Mouse (Mus musculus): ENCODE data around the gene Tmsb4x.

DNA sequence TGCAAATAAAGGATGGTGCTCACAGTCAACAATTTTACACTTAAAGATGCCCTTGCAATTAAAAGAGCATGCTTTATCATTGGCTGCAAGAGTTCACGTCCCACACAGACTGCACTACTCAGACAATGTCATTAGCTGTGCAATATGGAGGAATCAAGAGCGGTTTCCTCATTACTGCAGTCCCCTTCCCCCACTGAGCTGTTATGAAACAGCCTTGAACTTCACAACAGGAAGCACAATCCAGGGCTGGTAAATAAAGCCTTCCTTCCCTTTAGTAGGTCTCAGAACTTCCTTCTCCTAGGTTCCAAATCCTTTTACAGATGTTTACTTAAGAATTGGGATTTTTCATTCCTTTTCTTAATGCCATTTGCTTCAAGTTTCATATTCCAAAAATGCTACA lies 41.8 kb downstream of the Tmsb4x start:
- no peak for TF ChIP-seq CTCF (conservative IDR thresholded peaks at IDR 0.05; ENCODE audit: low read length)
- TF ChIP-seq NANOG (IDR thresholded peaks at IDR 0.05; ENCODE audit: borderline replicate concordance, low read length): no peak
